Mouse (Mus musculus): ENCODE results near the gene Rab39. TPM values are rescaled to one million over a fixed set of nuclear protein-coding genes. Genes with fewer than 3 reads are reported as not detected.

Gene Rab39
- polyA plus RNA-seq, 1 experiment from 2014 or later = 0.15 TPM

DNA sequence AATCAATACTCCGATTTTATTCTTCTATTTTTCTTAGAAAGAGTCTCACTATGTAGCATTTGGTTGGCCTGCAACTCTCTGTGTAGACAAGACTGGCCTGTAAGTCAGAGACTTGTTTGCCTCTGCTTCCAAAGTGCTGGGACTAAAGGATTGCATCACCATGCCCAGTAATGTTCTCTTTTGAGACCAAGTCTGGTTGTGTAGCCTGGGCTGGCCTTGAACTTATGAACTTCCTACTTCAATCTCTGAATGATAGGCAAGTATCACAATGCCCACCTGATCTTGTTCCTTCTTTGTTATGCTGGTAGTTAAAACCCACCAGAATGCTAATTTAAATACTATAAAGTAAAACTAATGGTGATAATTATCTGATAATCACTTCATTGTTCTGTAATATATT is 3.0 kb downstream of the Rab39 start:
- DNase-seq (ENCODE audit: low spot score) (no peak), ATAC-seq (ENCODE audit: low FRiP score, low TSS enrichment) (no peak)
- Histone ChIP-seq H3K27ac (replicated peaks) (no peak overlapping the region), H3K4me2 (replicated peaks; ENCODE audit: low read depth) (no peak overlapping the region), H3K4me1 (replicated peaks; ENCODE audit: control insufficient read depth, insufficient read depth) (0 out of 2 replicates have a peak, but pooled peaks cover 2% of the 10 kb centered on the region), H3K9me3 (ENCODE audit: control insufficient read depth, low read length) (no peaks in the 10 kb centered on the region), H3K36me3 (ENCODE audit: control insufficient read depth, insufficient read depth, low read length) (no peaks in the 10 kb centered on the region), H3K4me3 (ENCODE audit: low read depth, low read length) (no peak overlapping the region), H3K9ac (ENCODE audit: low read length) (no peak overlapping the region), H3K27me3 (ENCODE audit: control insufficient read depth, insufficient read depth, low read length) (no peaks in the 10 kb centered on the region)
- 87% methylated on average over 1 of the region's 1 CpGs for WGBS
- TF ChIP-seq CTCF (IDR thresholded peaks at IDR 0.05; ENCODE audit: low read depth) = no peak
- TF ChIP-seq EP300 (optimal IDR thresholded peaks at IDR 0.05) = no peak

DNA sequence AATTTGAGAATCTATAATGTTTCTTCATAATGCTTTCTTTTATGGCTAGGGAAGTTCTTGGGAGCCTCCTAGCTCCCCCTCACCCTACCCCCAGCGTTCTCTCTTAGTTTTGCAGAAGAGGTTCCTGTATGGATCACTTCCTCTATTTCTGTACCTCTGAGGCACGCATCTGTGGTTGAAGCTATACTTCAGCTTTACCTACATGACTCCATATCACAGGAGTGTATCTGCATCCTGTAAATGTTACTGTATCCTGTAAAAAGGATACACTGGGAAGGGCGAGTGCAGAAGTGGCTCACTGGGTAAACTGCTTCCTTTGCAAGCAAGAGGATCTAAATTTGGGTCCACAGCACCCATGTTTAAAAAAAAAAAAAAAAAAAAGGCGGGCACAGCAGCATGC is 5.5 kb downstream of the Rab39 start:
- 0 out of 2 replicates have a peak, but pooled peaks cover 2% of the 10 kb centered on the region for H3K4me1 ChIP-seq (replicated peaks; ENCODE audit: control insufficient read depth, insufficient read depth)
- H3K4me2 ChIP-seq (replicated peaks; ENCODE audit: low read depth) = no peak overlapping the region
- WGBS = 69% methylated on average over 4 of the region's 4 CpGs
- no peak overlapping the region for H3K4me3 ChIP-seq (ENCODE audit: low read depth, low read length)
- H3K9me3 ChIP-seq (ENCODE audit: control insufficient read depth, low read length) = no peaks in the 10 kb centered on the region
- no peak for ATAC-seq (ENCODE audit: low FRiP score, low TSS enrichment)
- H3K27me3 ChIP-seq (ENCODE audit: control insufficient read depth, insufficient read depth, low read length) = no peaks in the 10 kb centered on the region
- TF ChIP-seq EP300 (optimal IDR thresholded peaks at IDR 0.05) (no peak), CTCF (IDR thresholded peaks at IDR 0.05; ENCODE audit: low read depth) (no peak)
- no peaks in the 10 kb centered on the region for H3K36me3 ChIP-seq (ENCODE audit: control insufficient read depth, insufficient read depth, low read length)
- H3K9ac ChIP-seq (ENCODE audit: low read length) = no peak overlapping the region
- no peak for DNase-seq (ENCODE audit: low spot score)
- no peak overlapping the region for H3K27ac ChIP-seq (replicated peaks)

DNA sequence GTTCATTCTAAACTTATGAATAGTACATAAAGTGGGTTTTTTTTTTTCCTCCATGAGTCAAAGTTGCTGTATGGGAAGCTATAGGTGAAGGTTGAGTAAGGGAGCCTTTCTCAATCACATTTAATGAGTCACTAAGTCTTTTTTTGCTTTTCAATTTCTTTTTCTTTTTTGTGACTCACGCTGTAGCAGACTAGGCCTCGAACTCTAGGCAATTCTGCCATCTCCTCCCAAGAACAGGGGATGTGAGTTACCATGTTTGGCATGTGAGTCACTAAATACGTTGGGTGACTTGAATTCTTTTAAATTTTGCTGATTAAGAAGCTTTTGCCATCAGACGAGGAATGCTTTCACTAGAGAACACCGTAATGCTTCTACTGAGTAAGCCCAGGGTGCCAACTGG is 10.2 kb downstream of the Rab39 start:
- Histone ChIP-seq H3K27ac (replicated peaks) (no peak overlapping the region), H3K27me3 (ENCODE audit: control insufficient read depth, insufficient read depth, low read length) (no peaks in the 10 kb centered on the region), H3K9ac (ENCODE audit: low read length) (no peak overlapping the region), H3K4me2 (replicated peaks; ENCODE audit: low read depth) (no peak overlapping the region), H3K4me1 (replicated peaks; ENCODE audit: control insufficient read depth, insufficient read depth) (no peaks in the 10 kb centered on the region), H3K36me3 (ENCODE audit: control insufficient read depth, insufficient read depth, low read length) (no peaks in the 10 kb centered on the region), H3K9me3 (ENCODE audit: control insufficient read depth, low read length) (no peaks in the 10 kb centered on the region), H3K4me3 (ENCODE audit: low read depth, low read length) (no peak overlapping the region)
- DNase-seq (ENCODE audit: low spot score) (no peak), ATAC-seq (ENCODE audit: low FRiP score, low TSS enrichment) (no peak)
- WGBS = 73% methylated on average over 5 of the region's 5 CpGs
- TF ChIP-seq EP300 (optimal IDR thresholded peaks at IDR 0.05) = no peak
- TF ChIP-seq CTCF (IDR thresholded peaks at IDR 0.05; ENCODE audit: low read depth) = no peak

DNA sequence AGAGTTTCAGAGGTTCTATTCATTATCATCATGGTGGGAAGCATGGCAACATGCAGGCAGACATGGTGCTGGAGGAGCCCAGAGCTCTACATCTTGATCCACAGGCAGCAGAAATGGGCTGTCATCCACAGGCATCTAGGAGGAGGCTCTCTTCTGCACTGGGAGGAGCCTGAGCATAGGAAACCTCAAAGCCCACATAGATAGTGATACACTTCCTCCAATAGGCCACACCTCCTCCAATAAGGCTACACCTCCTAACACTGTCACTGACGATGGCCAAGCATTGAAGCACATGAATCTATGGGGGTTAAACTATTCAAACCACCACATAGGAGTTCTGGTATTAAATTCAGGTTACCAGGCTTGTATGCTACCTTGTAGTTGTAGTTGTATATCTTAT is 12.3 kb downstream of the Rab39 start:
- ATAC-seq (ENCODE audit: low FRiP score, low TSS enrichment) (no peak), DNase-seq (ENCODE audit: low spot score) (no peak)
- Histone ChIP-seq H3K27ac (replicated peaks) (no peak overlapping the region), H3K4me2 (replicated peaks; ENCODE audit: low read depth) (no peak overlapping the region), H3K9me3 (ENCODE audit: control insufficient read depth, low read length) (no peaks in the 10 kb centered on the region), H3K4me3 (ENCODE audit: low read depth, low read length) (no peak overlapping the region), H3K4me1 (replicated peaks; ENCODE audit: control insufficient read depth, insufficient read depth) (no peaks in the 10 kb centered on the region), H3K9ac (ENCODE audit: low read length) (no peak overlapping the region), H3K27me3 (ENCODE audit: control insufficient read depth, insufficient read depth, low read length) (no peaks in the 10 kb centered on the region), H3K36me3 (ENCODE audit: control insufficient read depth, insufficient read depth, low read length) (no peaks in the 10 kb centered on the region)
- TF ChIP-seq CTCF (IDR thresholded peaks at IDR 0.05; ENCODE audit: low read depth) (no peak), EP300 (optimal IDR thresholded peaks at IDR 0.05) (no peak)
- WGBS = 74% methylated on average over 1 of the region's 1 CpGs

DNA sequence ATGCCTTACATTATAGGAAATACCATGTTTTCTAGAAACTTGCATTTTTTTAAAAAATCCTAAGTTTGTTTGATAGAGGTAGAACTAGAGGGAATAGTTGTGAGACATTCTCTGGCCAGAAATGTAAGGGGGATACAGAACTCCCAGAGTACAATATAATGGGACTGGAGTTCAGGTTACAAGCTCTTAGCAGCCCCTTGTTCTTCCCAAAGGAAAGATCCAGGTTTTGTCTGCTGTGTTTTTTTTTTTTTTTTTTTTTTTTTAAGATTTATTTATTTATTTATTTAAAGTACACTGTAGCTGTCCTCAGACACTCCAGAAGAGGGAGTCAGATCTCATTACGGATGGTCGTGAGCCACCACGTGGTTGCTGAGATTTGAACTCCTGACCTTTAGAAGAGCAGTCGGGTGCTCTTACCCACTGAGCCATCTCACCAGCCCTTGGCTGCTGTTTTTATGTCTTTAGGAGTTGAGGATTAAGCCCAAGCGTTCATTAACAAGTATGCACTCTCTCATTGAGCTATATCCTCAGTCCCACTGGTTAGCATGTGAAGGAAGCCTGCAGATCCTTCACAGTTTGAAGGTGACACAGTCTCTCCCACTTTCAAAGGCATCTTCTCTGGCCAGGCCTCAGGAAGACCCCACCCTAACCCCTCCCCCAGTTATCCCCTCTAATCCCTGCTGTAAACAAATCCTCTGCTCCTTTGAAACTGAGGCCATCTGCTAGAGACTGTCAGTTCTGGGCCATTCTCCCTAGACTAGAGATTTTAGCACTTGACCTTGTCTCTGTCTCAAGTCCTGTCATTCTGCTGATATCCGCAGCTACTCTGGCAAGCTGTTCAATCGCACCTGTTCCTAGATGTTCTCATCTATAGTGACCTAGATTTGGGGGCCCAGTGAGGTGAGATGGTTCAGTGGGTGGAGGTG is 14.0 kb downstream of the Rab39 start:
- TF ChIP-seq CTCF (IDR thresholded peaks at IDR 0.05; ENCODE audit: low read depth) (no peak), EP300 (optimal IDR thresholded peaks at IDR 0.05) (no peak)
- no peak overlapping the region for H3K9ac ChIP-seq (ENCODE audit: low read length)
- no peak overlapping the region for H3K4me2 ChIP-seq (replicated peaks; ENCODE audit: low read depth)
- H3K27me3 ChIP-seq (ENCODE audit: control insufficient read depth, insufficient read depth, low read length) = no peaks in the 10 kb centered on the region
- DNase-seq (ENCODE audit: low spot score) = no peak
- H3K4me1 ChIP-seq (replicated peaks; ENCODE audit: control insufficient read depth, insufficient read depth) = no peaks in the 10 kb centered on the region
- H3K36me3 ChIP-seq (ENCODE audit: control insufficient read depth, insufficient read depth, low read length) = no peaks in the 10 kb centered on the region
- H3K4me3 ChIP-seq (ENCODE audit: low read depth, low read length) = no peak overlapping the region
- ATAC-seq (ENCODE audit: low FRiP score, low TSS enrichment) = no peak
- H3K27ac ChIP-seq (replicated peaks) = no peak overlapping the region
- no peaks in the 10 kb centered on the region for H3K9me3 ChIP-seq (ENCODE audit: control insufficient read depth, low read length)
- WGBS = 35% methylated on average over 7 of the region's 7 CpGs

DNA sequence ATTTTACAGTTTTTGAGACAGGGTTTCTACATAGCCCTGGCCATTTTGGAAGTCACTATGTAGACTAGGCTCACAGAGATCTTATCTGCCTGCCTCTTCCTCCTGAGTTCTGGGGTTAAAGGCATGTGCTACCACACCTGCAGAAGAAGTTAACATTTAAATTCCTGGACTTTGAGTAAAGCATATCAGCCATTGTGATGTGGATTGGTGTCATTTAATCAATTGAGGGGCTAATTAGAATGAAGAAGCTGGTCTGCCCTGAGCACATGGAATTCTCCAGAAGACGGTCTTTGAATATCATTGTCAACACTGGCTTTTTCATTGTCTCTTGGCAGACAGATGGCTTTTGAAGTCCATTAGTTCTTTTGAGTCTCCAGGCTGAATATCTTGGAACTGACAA is 25.2 kb downstream of the Rab39 start:
- H3K4me3 ChIP-seq (ENCODE audit: low read depth, low read length) = no peak overlapping the region
- H3K27ac ChIP-seq (replicated peaks) = no peak overlapping the region
- WGBS = 78% methylated on average over 1 of the region's 1 CpGs
- no peaks in the 10 kb centered on the region for H3K36me3 ChIP-seq (ENCODE audit: control insufficient read depth, insufficient read depth, low read length)
- DNase-seq (ENCODE audit: low spot score) (no peak), ATAC-seq (ENCODE audit: low FRiP score, low TSS enrichment) (no peak)
- H3K4me2 ChIP-seq (replicated peaks; ENCODE audit: low read depth) = no peak overlapping the region
- no peaks in the 10 kb centered on the region for H3K4me1 ChIP-seq (replicated peaks; ENCODE audit: control insufficient read depth, insufficient read depth)
- no peak for TF ChIP-seq CTCF (IDR thresholded peaks at IDR 0.05; ENCODE audit: low read depth)
- no peak overlapping the region for H3K9ac ChIP-seq (ENCODE audit: low read length)
- H3K9me3 ChIP-seq (ENCODE audit: control insufficient read depth, low read length) = no peaks in the 10 kb centered on the region
- H3K27me3 ChIP-seq (ENCODE audit: control insufficient read depth, insufficient read depth, low read length) = no peaks in the 10 kb centered on the region

All from stomach, postnatal 0 days (tissue).